Mouse (Mus musculus): ENCODE data around the gene Pdcd2l.
A peak's percentile ranks its signal among the peaks of the same experiment; 100 is the strongest.
"Not testable (repeated sequence)": the region's sequence is repeated elsewhere in the genome, so short reads cannot be mapped to it uniquely, and the experiment has no call there.

The Pdcd2l gene

GRCm38 (mm10) chr7:34208027-34208745 is 11.7 kb upstream of the Pdcd2l start:
- no peak for DNase-seq

GRCm38 (mm10) chr7:34206331-34206730 is 9.9 kb upstream of the Pdcd2l start:
- DNase-seq: no peak

GRCm38 (mm10) chr7:34202147-34202546 is 5.7 kb upstream of the Pdcd2l start:
- not testable (repeated sequence) for DNase-seq

GRCm38 (mm10) chr7:34200829-34201228 is 4.4 kb upstream of the Pdcd2l start:
- DNase-seq: no peak

- no peak for DNase-seq
Observed at GRCm38 (mm10) chr7:34198346-34198745, 1.9 kb upstream of the Pdcd2l start.

- DNase-seq: no peak
Observed at GRCm38 (mm10) chr7:34195632-34196031, 829 bp downstream of the Pdcd2l start.

- no peak for DNase-seq
Observed at GRCm38 (mm10) chr7:34192825-34193224, 3.6 kb downstream of the Pdcd2l start.

GRCm38 (mm10) chr7:34189376-34189989 is 7.0 kb downstream of the Pdcd2l start:
- no peak for DNase-seq

GRCm38 (mm10) chr7:34183794-34184193 is 12.7 kb downstream of the Pdcd2l start:
- no peak for DNase-seq

GRCm38 (mm10) chr7:34183356-34183755 is 13.1 kb downstream of the Pdcd2l start:
- DNase-seq: no peak

- DNase-seq: not testable (repeated sequence)
Observed at GRCm38 (mm10) chr7:34176241-34176640, 20.2 kb downstream of the Pdcd2l start.

GRCm38 (mm10) chr7:34172251-34172650 is 24.2 kb downstream of the Pdcd2l start:
- no peak for DNase-seq

- no peak for DNase-seq
Observed at GRCm38 (mm10) chr7:34169454-34169853, 27.0 kb downstream of the Pdcd2l start, which contains the start of gene Uba2. Gene Uba2, minus strand, starts transcription at chr7:34169599.

- peak; percentile 94 for DNase-seq
Observed at GRCm38 (mm10) chr7:34168470-34169251, 27.8 kb downstream of the Pdcd2l start.

- no peak for DNase-seq
Observed at GRCm38 (mm10) chr7:34167766-34168469, 28.5 kb downstream of the Pdcd2l start.

GRCm38 (mm10) chr7:34166850-34167249 is 29.6 kb downstream of the Pdcd2l start:
- no peak for DNase-seq

GRCm38 (mm10) chr7:34165999-34166398 is 30.5 kb downstream of the Pdcd2l start:
- no peak for DNase-seq

GRCm38 (mm10) chr7:34164671-34165070 is 31.8 kb downstream of the Pdcd2l start:
- DNase-seq: no peak

GRCm38 (mm10) chr7:34159167-34159566 is 37.3 kb downstream of the Pdcd2l start:
- no peak for DNase-seq

GRCm38 (mm10) chr7:34157994-34158393 is 38.5 kb downstream of the Pdcd2l start:
- no peak for DNase-seq

GRCm38 (mm10) chr7:34147193-34147592 is 49.3 kb downstream of the Pdcd2l start:
- no peak for DNase-seq

GRCm38 (mm10) chr7:34141123-34141522 is 55.3 kb downstream of the Pdcd2l start:
- DNase-seq: no peak

- DNase-seq: no peak
Observed at GRCm38 (mm10) chr7:34139493-34139892, 57.0 kb downstream of the Pdcd2l start.

Measured in right cerebral cortex, postnatal 4 days (tissue).